Mouse (Mus musculus): ENCODE measurements around the gene Wdr20. TPM values are rescaled to one million over a fixed set of nuclear protein-coding genes. Genes with fewer than 3 reads are reported as not detected.
A peak's percentile ranks its signal among the peaks of the same experiment; 100 is the strongest.
"Not testable (repeated sequence)": the region's sequence is repeated elsewhere in the genome, so short reads cannot be mapped to it uniquely, and the experiment has no call there.

Gene Wdr20
- polyA plus RNA-seq, 1 experiment from 2014 or later, result 17.7 TPM

- not testable (repeated sequence) for H3K27ac ChIP-seq (ENCODE audit: low read depth, low read length); DNase-seq (ENCODE audit: low spot score); H3K9ac ChIP-seq (ENCODE audit: low read depth, low read length); H3K9me3 ChIP-seq (ENCODE audit: control insufficient read depth, low read length); H3K4me1 ChIP-seq (replicated peaks; ENCODE audit: control insufficient read depth, insufficient read depth, low read length); ATAC-seq (replicated peaks; ENCODE audit: low FRiP score); H3K4me3 ChIP-seq (ENCODE audit: low read depth, low read length); H3K27me3 ChIP-seq (replicated peaks; ENCODE audit: control insufficient read depth, insufficient read depth, low read length); H3K4me2 ChIP-seq; H3K36me3 ChIP-seq (ENCODE audit: control insufficient read depth, insufficient read depth, low read length)
- 94% methylated on average over 3 of the region's 3 CpGs for WGBS
Observed at GRCm38 (mm10) chr12:110733254-110733653, 4.5 kb upstream of the Wdr20 start.

GRCm38 (mm10) chr12:110736641-110737040, 1.1 kb upstream of the Wdr20 start:
- DNase-seq (ENCODE audit: low spot score) (no peak), ATAC-seq (replicated peaks; ENCODE audit: low FRiP score) (no peak)
- peak overlapping the region; percentile 99 for H3K4me3 ChIP-seq (ENCODE audit: low read depth, low read length)
- H3K27ac ChIP-seq (ENCODE audit: low read depth, low read length), result no peak overlapping the region
- H3K36me3 ChIP-seq (ENCODE audit: control insufficient read depth, insufficient read depth, low read length), result no peaks in the 10 kb centered on the region
- no peak overlapping the region for H3K9ac ChIP-seq (ENCODE audit: low read depth, low read length)
- H3K27me3 ChIP-seq (replicated peaks; ENCODE audit: control insufficient read depth, insufficient read depth, low read length), result no peaks in the 10 kb centered on the region
- H3K9me3 ChIP-seq (ENCODE audit: control insufficient read depth, low read length), result no peaks in the 10 kb centered on the region
- peaks cover 6% of the 10 kb centered on the region for H3K4me1 ChIP-seq (replicated peaks; ENCODE audit: control insufficient read depth, insufficient read depth, low read length)
- WGBS, result 17% methylated on average over 4 of the region's 4 CpGs
- peak overlapping the region; percentile 99 for H3K4me2 ChIP-seq

GRCm38 (mm10) chr12:110738158-110738921, 596 bp downstream of the Wdr20 start:
- DNase-seq (ENCODE audit: low spot score), result peak; percentile 58
- Histone ChIP-seq H3K27ac (ENCODE audit: low read depth, low read length) (peak overlapping the region; percentile 67), H3K9ac (ENCODE audit: low read depth, low read length) (peak overlapping the region; percentile 92), H3K4me1 (replicated peaks; ENCODE audit: control insufficient read depth, insufficient read depth, low read length) (peaks cover 6% of the 10 kb centered on the region), H3K27me3 (replicated peaks; ENCODE audit: control insufficient read depth, insufficient read depth, low read length) (no peaks in the 10 kb centered on the region), H3K36me3 (ENCODE audit: control insufficient read depth, insufficient read depth, low read length) (no peaks in the 10 kb centered on the region; the same call in 1 of the 2 replicates), H3K4me3 (ENCODE audit: low read depth, low read length) (peak overlapping the region; percentile 99), H3K9me3 (ENCODE audit: control insufficient read depth, low read length) (no peaks in the 10 kb centered on the region), H3K4me2 (peak overlapping the region; percentile 99)
- under 1% methylated on average over 72 of the region's 72 CpGs for WGBS
- ATAC-seq (replicated peaks; ENCODE audit: low FRiP score), result peak; percentile 60

GRCm38 (mm10) chr12:110750770-110751439, 13.2 kb downstream of the Wdr20 start:
- Histone ChIP-seq H3K27ac (ENCODE audit: low read depth, low read length) (no peak overlapping the region), H3K27me3 (replicated peaks; ENCODE audit: control insufficient read depth, insufficient read depth, low read length) (no peaks in the 10 kb centered on the region), H3K4me1 (replicated peaks; ENCODE audit: control insufficient read depth, insufficient read depth, low read length) (no peaks in the 10 kb centered on the region), H3K36me3 (ENCODE audit: control insufficient read depth, insufficient read depth, low read length) (no peaks in the 10 kb centered on the region), H3K4me3 (ENCODE audit: low read depth, low read length) (no peak overlapping the region), H3K9me3 (ENCODE audit: control insufficient read depth, low read length) (peaks cover 3% of the 10 kb centered on the region; the same call in 1 of the 2 replicates), H3K4me2 (no peak overlapping the region), H3K9ac (ENCODE audit: low read depth, low read length) (no peak overlapping the region)
- ATAC-seq (replicated peaks; ENCODE audit: low FRiP score) (no peak), DNase-seq (ENCODE audit: low spot score) (no peak)
- 62% methylated on average over 10 of the region's 10 CpGs for WGBS

GRCm38 (mm10) chr12:110752703-110753102, 15.0 kb downstream of the Wdr20 start:
- peaks cover 3% of the 10 kb centered on the region; the same call in 1 of the 2 replicates for H3K9me3 ChIP-seq (ENCODE audit: control insufficient read depth, low read length)
- no peaks in the 10 kb centered on the region for H3K27me3 ChIP-seq (replicated peaks; ENCODE audit: control insufficient read depth, insufficient read depth, low read length)
- no peak overlapping the region for H3K27ac ChIP-seq (ENCODE audit: low read depth, low read length)
- no peak overlapping the region for H3K9ac ChIP-seq (ENCODE audit: low read depth, low read length)
- H3K4me3 ChIP-seq (ENCODE audit: low read depth, low read length), result no peak overlapping the region
- DNase-seq (ENCODE audit: low spot score) (no peak), ATAC-seq (replicated peaks; ENCODE audit: low FRiP score) (no peak)
- no peaks in the 10 kb centered on the region for H3K36me3 ChIP-seq (ENCODE audit: control insufficient read depth, insufficient read depth, low read length)
- peaks cover 12% of the 10 kb centered on the region for H3K4me1 ChIP-seq (replicated peaks; ENCODE audit: control insufficient read depth, insufficient read depth, low read length)
- H3K4me2 ChIP-seq, result no peak overlapping the region

GRCm38 (mm10) chr12:110753976-110754375, 16.2 kb downstream of the Wdr20 start:
- 95% methylated on average over 4 of the region's 4 CpGs for WGBS
- H3K9ac ChIP-seq (ENCODE audit: low read depth, low read length), result no peak overlapping the region
- no peaks in the 10 kb centered on the region for H3K27me3 ChIP-seq (replicated peaks; ENCODE audit: control insufficient read depth, insufficient read depth, low read length)
- H3K36me3 ChIP-seq (ENCODE audit: control insufficient read depth, insufficient read depth, low read length), result no peaks in the 10 kb centered on the region
- H3K4me3 ChIP-seq (ENCODE audit: low read depth, low read length), result no peak overlapping the region
- H3K27ac ChIP-seq (ENCODE audit: low read depth, low read length), result no peak overlapping the region
- H3K9me3 ChIP-seq (ENCODE audit: control insufficient read depth, low read length), result peaks cover 3% of the 10 kb centered on the region; the same call in 1 of the 2 replicates
- no peak for DNase-seq (ENCODE audit: low spot score)
- no peak for ATAC-seq (replicated peaks; ENCODE audit: low FRiP score)
- peaks cover 12% of the 10 kb centered on the region for H3K4me1 ChIP-seq (replicated peaks; ENCODE audit: control insufficient read depth, insufficient read depth, low read length)
- H3K4me2 ChIP-seq, result no peak overlapping the region

GRCm38 (mm10) chr12:110757161-110757560, 19.4 kb downstream of the Wdr20 start:
- 38% methylated on average over 3 of the region's 3 CpGs for WGBS
- Histone ChIP-seq H3K9ac (ENCODE audit: low read depth, low read length) (no peak overlapping the region), H3K4me1 (replicated peaks; ENCODE audit: control insufficient read depth, insufficient read depth, low read length) (peaks cover 20% of the 10 kb centered on the region), H3K4me2 (no peak overlapping the region), H3K4me3 (ENCODE audit: low read depth, low read length) (no peak overlapping the region), H3K27ac (ENCODE audit: low read depth, low read length) (no peak overlapping the region), H3K36me3 (ENCODE audit: control insufficient read depth, insufficient read depth, low read length) (no peaks in the 10 kb centered on the region), H3K9me3 (ENCODE audit: control insufficient read depth, low read length) (peaks cover 3% of the 10 kb centered on the region; the same call in 1 of the 2 replicates), H3K27me3 (replicated peaks; ENCODE audit: control insufficient read depth, insufficient read depth, low read length) (no peaks in the 10 kb centered on the region)
- DNase-seq (ENCODE audit: low spot score), result no peak
- peak; percentile 56 for ATAC-seq (replicated peaks; ENCODE audit: low FRiP score)

- H3K4me3 ChIP-seq (ENCODE audit: low read depth, low read length), result no peak overlapping the region
- no peak overlapping the region for H3K9ac ChIP-seq (ENCODE audit: low read depth, low read length)
- H3K4me1 ChIP-seq (replicated peaks; ENCODE audit: control insufficient read depth, insufficient read depth, low read length), result peaks cover 20% of the 10 kb centered on the region
- H3K4me2 ChIP-seq, result no peak overlapping the region
- ATAC-seq (replicated peaks; ENCODE audit: low FRiP score), result no peak
- no peaks in the 10 kb centered on the region for H3K27me3 ChIP-seq (replicated peaks; ENCODE audit: control insufficient read depth, insufficient read depth, low read length)
- H3K9me3 ChIP-seq (ENCODE audit: control insufficient read depth, low read length), result peaks cover 3% of the 10 kb centered on the region; the same call in 1 of the 2 replicates
- no peak overlapping the region for H3K27ac ChIP-seq (ENCODE audit: low read depth, low read length)
- 93% methylated on average over 8 of the region's 8 CpGs for WGBS
- no peak for DNase-seq (ENCODE audit: low spot score)
- no peaks in the 10 kb centered on the region for H3K36me3 ChIP-seq (ENCODE audit: control insufficient read depth, insufficient read depth, low read length)
Observed at GRCm38 (mm10) chr12:110758932-110759331, 21.2 kb downstream of the Wdr20 start.

All from liver, embryonic 11.5 days (tissue).